Mouse (Mus musculus) heart, adult 2 months (tissue): ENCODE data around the gene Sec14l1. TPM values are rescaled to one million over a fixed set of nuclear protein-coding genes. Genes with fewer than 3 reads are reported as not detected.

Experiments
- DNase-seq, 2 experiments: peaks; one replicate each; pipeline ENCODE4 v3.0.0; 2021
- H3K27ac ChIP-seq: fragments of 200-600 bp; 2 replicates; pipeline ENCODE4 v1.8.1; 2022
- H3K27me3 ChIP-seq: fragments of 200-500 bp; 2 replicates; pipeline ENCODE4 v1.6.1; 2012; ENCODE audit warnings: mild to moderate bottlenecking, low read length, inconsistent platforms, mixed read lengths; ENCODE audit not compliant: control insufficient read depth, insufficient read depth
- H3K36me3 ChIP-seq: fragments of 200-500 bp; 2 replicates; pipeline ENCODE4 v1.6.1; 2012; ENCODE audit warnings: low read length, inconsistent platforms; ENCODE audit not compliant: control insufficient read depth, insufficient read depth
- H3K4me1 ChIP-seq: fragments of 200-500 bp; 2 replicates; pipeline ENCODE4 v1.6.1; 2011; ENCODE audit warnings: low read length; ENCODE audit not compliant: control insufficient read depth, insufficient read depth
- H3K4me3 ChIP-seq: fragments of 200-600 bp; 2 replicates; pipeline ENCODE4 v1.8.1; 2022
- H3K79me2 ChIP-seq: fragments of 200-500 bp; replicated peaks from 2 replicates; pipeline ENCODE4 v1.6.1; 2012; ENCODE audit warnings: mild to moderate bottlenecking, inconsistent platforms, low read length, moderate library complexity, mixed read lengths; ENCODE audit not compliant: control insufficient read depth, insufficient read depth
- H3K9ac ChIP-seq: fragments of 200-500 bp; 2 replicates; pipeline ENCODE4 v1.6.1; 2012; ENCODE audit warnings: low read depth, mild to moderate bottlenecking, control low read depth, inconsistent platforms, low read length, mixed read lengths
- CTCF ChIP-seq: fragments of 200-600 bp; IDR thresholded peaks from 2 replicates; pipeline ENCODE4 v1.8.1; 2022; ENCODE audit warnings: antibody characterized with exemption, mild to moderate bottlenecking, moderate library complexity
- EP300 ChIP-seq: fragments of 200-500 bp; IDR thresholded peaks from 2 replicates; pipeline ENCODE4 v1.6.1; 2011; ENCODE audit warnings: low read depth, low read length, control low read depth; ENCODE audit not compliant: insufficient read depth
- POLR2A ChIP-seq: fragments of 200-500 bp; IDR thresholded peaks from 2 replicates; pipeline ENCODE4 v1.6.1; 2011; ENCODE audit warnings: mild to moderate bottlenecking, low read depth, low read length, control low read depth; ENCODE audit not compliant: insufficient read depth
- WGBS: fragments of 180-500 bp; shearing (Covaris S2); methylation state at CpG from one replicate; pipeline ENCODE4 v1.1.7; 2018; 5-methylcytosine and 5-hydroxymethylcytosine counted together
- intact Hi-C: fragments of 180-260 bp; cut with DNase I; formaldehyde crosslinking; loops from one replicate; pipeline ENCODE4 v1.15.1; 2025
- polyA plus RNA-seq: library from polyadenylated mRNA; depleted of rRNA; stranded (reverse); fragments of >200 nt; gene quantifications from 2 replicates; pipeline ENCODE4 v1.2.3, GENCODE M21; 2012
- total RNA-seq, 2 experiments: library from RNA; stranded (reverse); gene quantifications; 2 replicates each; pipeline ENCODE4 v1.2.3; 2021

The Sec14l1 gene
- total and polyA plus RNA-seq, 3 experiments, result 65.4 to 89.5 (median 71.5) TPM

DNA sequence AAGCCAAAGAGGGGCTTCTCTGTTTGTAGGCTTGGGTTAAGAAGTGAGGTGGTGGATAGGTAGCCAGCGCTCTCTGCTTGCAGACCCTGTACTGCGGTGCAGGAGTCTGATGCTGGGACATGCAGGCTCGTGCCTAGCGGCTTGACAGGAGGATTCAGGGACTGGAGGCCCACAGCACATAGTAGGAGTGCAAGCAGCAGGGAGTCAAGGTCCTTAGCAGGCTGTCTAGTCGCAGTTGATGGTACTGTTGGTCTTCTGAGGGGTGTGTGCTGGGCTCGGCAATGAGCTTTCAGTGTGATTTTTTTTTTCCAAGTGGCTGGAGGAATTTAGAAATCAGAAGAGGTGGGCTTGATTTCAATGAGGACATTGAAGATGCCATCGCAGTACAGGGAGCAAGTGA is 36.5 kb downstream of the Sec14l1 start:
- TF ChIP-seq EP300, result no peak
- TF ChIP-seq POLR2A, result no peak
- no peak for TF ChIP-seq CTCF
- 93% methylated on average over 7 of the region's 7 CpGs for WGBS
- Histone ChIP-seq H3K4me1 (peaks cover 1% of the 10 kb centered on the region; the same call in 1 of the 2 replicates), H3K4me3 (no peak overlapping the region), H3K36me3 (no peaks in the 10 kb centered on the region), H3K79me2 (no peaks in the 10 kb centered on the region), H3K27me3 (no peaks in the 10 kb centered on the region), H3K9ac (no peak overlapping the region), H3K27ac (no peak overlapping the region)
- intact Hi-C loops, result no loop called here
- DNase-seq, result no peak

DNA sequence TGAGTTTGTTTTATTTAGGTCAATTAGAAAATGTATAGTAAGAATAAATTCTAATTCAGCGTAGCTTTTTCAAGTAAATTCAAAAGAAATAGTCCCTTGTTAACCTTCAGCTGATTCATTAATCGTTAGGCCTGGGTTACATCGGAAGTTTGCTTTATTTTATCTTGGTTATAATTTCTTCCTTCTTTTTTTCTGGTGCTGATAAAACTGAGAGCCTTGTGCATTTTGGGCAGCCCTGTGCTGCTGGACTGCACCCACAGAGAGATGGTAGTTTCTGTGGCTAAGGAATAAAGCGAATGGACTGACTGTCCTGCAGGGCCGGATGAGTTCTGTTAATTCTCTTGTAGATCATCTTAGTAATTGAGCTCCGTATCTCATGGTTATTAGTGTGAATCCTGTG is 37.6 kb downstream of the Sec14l1 start:
- intact Hi-C loops, result no loop called here
- H3K4me1 ChIP-seq, result peaks cover 1% of the 10 kb centered on the region; the same call in 1 of the 2 replicates
- WGBS, result 88% methylated on average over 6 of the region's 6 CpGs
- no peak overlapping the region for H3K4me3 ChIP-seq
- no peak overlapping the region for H3K27ac ChIP-seq
- no peaks in the 10 kb centered on the region for H3K27me3 ChIP-seq
- no peaks in the 10 kb centered on the region for H3K36me3 ChIP-seq
- no peak for DNase-seq
- no peak for TF ChIP-seq CTCF
- TF ChIP-seq POLR2A, result no peak
- no peak for TF ChIP-seq EP300
- no peaks in the 10 kb centered on the region for H3K79me2 ChIP-seq
- H3K9ac ChIP-seq, result no peak overlapping the region

DNA sequence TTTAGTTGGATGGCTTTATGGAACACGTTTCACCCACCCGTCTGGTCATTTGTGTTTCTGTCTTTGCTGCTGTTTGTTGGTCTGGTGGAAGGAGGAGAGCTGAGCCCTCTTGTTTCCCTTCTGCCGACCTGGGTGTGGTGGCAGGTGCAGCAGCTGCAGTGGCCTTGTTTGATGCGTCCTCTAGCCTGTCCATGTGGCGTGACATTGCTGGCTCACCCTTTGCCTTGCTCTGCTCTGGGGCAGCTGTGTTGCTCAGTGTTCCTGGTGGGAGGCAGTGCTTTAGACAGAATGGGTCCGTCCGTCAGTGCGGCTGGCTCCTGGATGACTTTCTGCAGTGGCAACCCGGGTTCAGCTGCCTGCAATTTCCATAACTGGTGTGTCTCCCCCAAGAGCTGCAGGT is 38.6 kb downstream of the Sec14l1 start:
- H3K4me1 ChIP-seq, result peaks cover 1% of the 10 kb centered on the region; the same call in 1 of the 2 replicates
- H3K79me2 ChIP-seq, result no peaks in the 10 kb centered on the region
- TF ChIP-seq EP300, result no peak
- no peak for TF ChIP-seq CTCF
- intact Hi-C loops, result no loop called here
- no peak overlapping the region for H3K27ac ChIP-seq
- DNase-seq, result no peak
- no peak overlapping the region for H3K9ac ChIP-seq
- H3K36me3 ChIP-seq, result no peaks in the 10 kb centered on the region
- 60% methylated on average over 9 of the region's 9 CpGs for WGBS
- H3K27me3 ChIP-seq, result no peaks in the 10 kb centered on the region
- no peak overlapping the region for H3K4me3 ChIP-seq

DNA sequence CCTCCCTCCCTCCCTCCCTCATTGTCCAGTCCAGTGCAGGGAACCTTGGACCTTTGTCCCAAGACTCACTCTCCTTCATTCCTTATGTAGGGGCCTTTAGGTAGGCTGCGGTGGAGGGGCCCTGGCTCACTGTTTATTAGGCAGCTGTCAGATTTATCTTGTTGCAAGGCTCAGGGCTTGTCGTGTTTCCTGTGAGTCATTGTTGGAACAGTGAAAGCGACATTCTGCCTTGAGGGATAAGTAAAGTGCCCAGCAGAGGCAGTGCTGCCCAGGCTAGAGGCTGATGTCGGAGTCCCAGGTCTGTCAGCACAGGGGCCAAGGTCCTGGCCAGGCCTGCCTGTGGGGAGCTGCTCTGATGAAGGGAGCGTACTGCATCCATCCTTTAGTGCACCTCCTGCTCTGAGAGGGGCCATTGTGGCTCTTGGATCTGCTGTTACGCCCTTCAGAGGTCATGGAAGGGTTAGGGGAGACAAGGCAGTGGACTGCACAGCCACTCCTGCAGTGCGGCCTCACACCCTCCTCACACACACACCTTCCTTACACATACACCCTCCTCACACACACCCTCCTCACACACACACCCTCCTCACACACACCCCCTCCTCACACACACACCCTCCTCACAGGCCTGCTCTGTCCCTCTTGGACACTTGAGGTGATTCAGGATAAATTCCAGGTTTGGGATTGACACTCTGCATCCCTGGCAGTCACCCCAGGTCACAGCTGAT is 39.3 kb downstream of the Sec14l1 start:
- H3K4me1 ChIP-seq, result peaks cover 1% of the 10 kb centered on the region; the same call in 1 of the 2 replicates
- WGBS, result 41% methylated on average over 7 of the region's 7 CpGs
- no peak overlapping the region for H3K9ac ChIP-seq
- H3K79me2 ChIP-seq, result no peaks in the 10 kb centered on the region
- H3K27ac ChIP-seq, result no peak overlapping the region
- intact Hi-C loops, result no loop called here
- TF ChIP-seq CTCF, result peak; percentile 22; the same call in 1 of the 2 replicates
- no peak for TF ChIP-seq EP300
- H3K4me3 ChIP-seq, result no peak overlapping the region
- no peak for DNase-seq
- no peaks in the 10 kb centered on the region for H3K27me3 ChIP-seq
- no peaks in the 10 kb centered on the region for H3K36me3 ChIP-seq

DNA sequence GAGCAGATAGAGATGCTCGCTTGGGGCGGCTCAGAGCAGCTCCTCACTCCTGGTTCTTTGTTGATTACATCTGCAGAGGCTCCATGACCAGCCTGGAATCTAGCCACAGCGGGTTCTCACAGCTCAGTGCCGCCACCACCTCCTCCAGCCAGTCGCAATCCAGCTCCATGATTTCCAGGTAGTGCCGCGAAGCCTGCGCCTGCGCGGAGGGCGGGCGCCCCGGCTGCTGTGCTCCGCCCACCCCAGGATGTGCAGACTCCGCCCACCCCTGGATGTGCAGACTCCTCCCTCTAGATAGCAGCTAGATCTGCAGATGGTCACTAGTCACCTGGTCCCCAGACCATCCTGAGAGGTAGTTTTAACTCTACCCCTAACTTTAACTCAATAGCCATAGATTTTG is 41.8 kb downstream of the Sec14l1 start:
- Histone ChIP-seq H3K9ac (no peak overlapping the region), H3K36me3 (no peaks in the 10 kb centered on the region), H3K4me1 (peaks cover 2% of the 10 kb centered on the region; the same call in 1 of the 2 replicates), H3K27me3 (no peaks in the 10 kb centered on the region), H3K4me3 (no peak overlapping the region), H3K27ac (no peak overlapping the region), H3K79me2 (no peaks in the 10 kb centered on the region)
- TF ChIP-seq POLR2A (no peak), CTCF (no peak), EP300 (no peak)
- 75% methylated on average over 14 of the region's 15 CpGs for WGBS
- no peak for DNase-seq
- intact Hi-C loops, result no loop called here

DNA sequence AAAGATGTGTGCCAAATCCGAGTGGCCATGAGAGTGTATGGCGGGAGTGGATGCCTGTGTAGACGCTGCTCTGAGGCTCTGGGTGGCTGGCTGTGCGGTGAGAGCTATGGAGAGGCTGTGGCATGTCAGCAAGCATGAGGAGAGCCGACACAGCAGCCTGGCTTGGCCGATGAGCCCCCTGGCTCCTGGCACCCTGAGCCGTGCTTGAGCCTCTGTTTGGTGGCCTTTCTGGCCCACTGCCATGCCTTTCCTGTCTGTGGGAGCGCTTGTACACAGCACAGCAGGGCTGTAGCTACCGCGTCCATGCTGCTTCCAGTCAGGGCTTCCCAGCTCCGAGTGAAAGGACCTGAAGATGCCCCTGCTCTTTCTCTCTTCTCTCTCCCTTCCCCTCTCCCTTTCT is 43.4 kb downstream of the Sec14l1 start:
- no peak for DNase-seq
- H3K36me3 ChIP-seq, result no peaks in the 10 kb centered on the region
- WGBS, result 49% methylated on average over 11 of the region's 11 CpGs
- H3K9ac ChIP-seq, result no peak overlapping the region
- intact Hi-C loops, result no loop called here
- peaks cover 2% of the 10 kb centered on the region; the same call in 1 of the 2 replicates for H3K4me1 ChIP-seq
- TF ChIP-seq EP300 (no peak), CTCF (no peak), POLR2A (no peak)
- H3K27ac ChIP-seq, result no peak overlapping the region
- no peaks in the 10 kb centered on the region for H3K27me3 ChIP-seq
- no peaks in the 10 kb centered on the region for H3K79me2 ChIP-seq
- H3K4me3 ChIP-seq, result no peak overlapping the region
